ENCODE assay signal across 8 mouse cellular contexts in the genomic region with DNA sequence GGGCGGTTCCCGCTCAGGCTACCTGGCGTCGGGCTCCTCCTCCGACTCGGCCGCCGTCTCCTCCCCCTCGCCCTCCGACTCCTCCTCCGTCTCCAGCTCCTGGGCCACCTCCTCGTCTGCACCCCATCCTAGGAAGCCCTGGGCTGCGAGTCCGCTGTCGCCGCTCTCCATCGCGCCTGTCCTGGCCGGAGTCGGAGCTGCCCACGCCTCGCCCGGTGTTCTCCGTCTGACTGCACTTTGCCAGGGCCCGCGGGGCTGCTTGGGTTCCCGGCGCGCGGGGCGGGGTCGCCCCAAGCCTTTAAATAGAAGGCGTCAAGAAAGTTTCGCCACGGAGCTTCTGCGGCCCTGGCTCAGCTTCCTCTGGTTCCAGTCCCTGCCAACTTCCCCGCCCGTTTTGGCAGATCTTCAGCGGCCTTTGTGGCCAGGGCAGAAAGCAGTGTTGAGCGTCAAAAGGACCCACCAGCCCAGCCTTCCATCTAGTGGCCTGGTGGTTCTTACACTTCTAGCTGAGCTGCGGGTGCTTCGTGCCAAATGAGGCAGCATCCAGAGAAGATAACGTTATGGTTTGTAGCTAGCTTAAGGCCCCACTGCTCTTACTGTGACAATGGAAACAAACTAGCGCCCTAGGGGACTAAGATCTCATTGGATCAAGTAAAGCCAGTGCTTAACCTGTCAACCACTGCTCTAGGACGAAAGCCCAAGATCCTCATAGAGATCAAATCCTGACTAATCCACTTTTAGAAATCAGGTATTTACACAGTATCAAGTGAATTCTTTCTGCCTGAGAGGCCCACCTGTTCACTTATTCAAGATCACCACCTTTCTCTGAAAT. TPM values are rescaled to one million over a fixed set of nuclear protein-coding genes. Genes with fewer than 3 reads are reported as not detected.
DNase-seq lines count a peak whose midpoint lies in the region; ATAC-seq lines count a peak whose summit lies in the region.

A gene (minus strand): TSS at position 389 of the 832 bp plus-strand sequence.

- peak; percentile 93 for DNase-seq in adrenal gland, adult 2 months
- DNase-seq in embryo, embryonic 9.5 days (ENCODE audit: extremely low spot score) = peak; percentile 68
- peak; percentile 92 for DNase-seq in gastrocnemius, postnatal 25 days
- peak; percentile 70 to 76 for DNase-seq in left cerebral cortex, adult 8-10 months (ENCODE audit: low spot score in 2 of 2)
- DNase-seq in right cerebral cortex, adult 18-20 months = peak; percentile 76
- DNase-seq in urinary bladder, postnatal 14 days (ENCODE audit: low spot score) = peak; percentile 87

- ATAC-seq in inflammation-experienced regulatory T-cells, adult 6 months = peak; percentile 78
- ATAC-seq in megakaryocyte, adult 5-6 weeks (ENCODE audit: poor library complexity, severe bottlenecking) = peak; percentile 89

RNA-seq across cellular contexts. Expression of the gene that starts here (rescaled TPM):
- total RNA-seq in adrenal gland, adult 2 months (2021) = under 1 TPM; 0.20 to 0.38 TPM
- 0.04 and 0.06 TPM in 2 replicates for polyA plus RNA-seq in adrenal gland, adult 2 months (2012; rRNA removed)
- total RNA-seq in gastrocnemius, postnatal 25 days (2021) = 100 to 1,000 TPM; 758 to 970 TPM
- polyA plus RNA-seq in inflammation-experienced regulatory T-cells, adult 6 months (2017; shearing (Covaris generic)) = under 1 TPM; 0.18 to 0.74 (median 0.63) TPM
- total RNA-seq in left cerebral cortex, adult 8-10 months (2022) = 1 to 10 TPM; 4.7 to 6.2 (median 5.7) TPM
- 0.07 and 0.11 TPM in 2 replicates for total RNA-seq in megakaryocyte, adult 5-6 weeks (2015)
- 0.11 and 0.20 TPM in 2 replicates for total RNA-seq in megakaryocyte, adult 5-6 weeks (2017)

Comparison
In these comparisons a context has a peak if more than half of its experiments do, and no peak if none do; other contexts are left out.
1. Peak in every context shown above with its lines: DNase-seq and ATAC-seq.
2. RNA of the gene that starts here (total RNA-seq): 758 to 970 TPM in gastrocnemius, postnatal 25 days; 4.7 to 6.2 TPM in left cerebral cortex, adult 8-10 months, 0.20 to 0.38 TPM in adrenal gland, adult 2 months and 0.07 to 0.20 TPM in megakaryocyte, adult 5-6 weeks; every median in the first group is over 100 times any median in the second.
3. Peak in DNase-seq in adrenal gland, adult 2 months; RNA of the gene not detected or under 1 TPM.
4. Peak in ATAC-seq in inflammation-experienced regulatory T-cells, adult 6 months; RNA of the gene not detected or under 1 TPM.
5. Peak in ATAC-seq in megakaryocyte, adult 5-6 weeks; RNA of the gene not detected or under 1 TPM.